Mouse (Mus musculus) heart, embryonic 14.5 days (tissue): ENCODE results near the gene BC051142. TPM values are rescaled to one million over a fixed set of nuclear protein-coding genes. Genes with fewer than 3 reads are reported as not detected.

ENCODE experiments used
- polyA plus RNA-seq: library from polyadenylated mRNA; unstranded; fragments of >200 nt; fragmentation: Nextera tagmentation; extraction: Ambion mirVana; gene quantifications from 2 replicates; pipeline ENCODE4 v1.2.1, GENCODE M21; 2014

BC051142 gene
- polyA plus RNA-seq, 1 experiment from 2014 or later = not detected

Other genes starting within 250 kb of the BC051142 start
- 0.38 and 0.62 TPM in 2 replicates for gene H2-DMb1, start 245.7 kb upstream of the BC051142 start, polyA plus RNA-seq
- 1.7 and 1.9 TPM in 2 replicates for gene Tap1, start 211.3 kb upstream of the BC051142 start, polyA plus RNA-seq
- 1.6 and 1.7 TPM in 2 replicates for gene Psmb9, start 211.1 kb upstream of the BC051142 start, polyA plus RNA-seq
- 4.4 and 4.6 TPM in 2 replicates for gene Psmb8, start 201.1 kb upstream of the BC051142 start, polyA plus RNA-seq
- gene Tap2, start 195.3 kb upstream of the BC051142 start, polyA plus RNA-seq = 2.1 and 2.8 TPM in 2 replicates
- gene H2-Ob, start 159.9 kb upstream of the BC051142 start, polyA plus RNA-seq = not detected in 2 replicates
- gene H2-Ab1, start 141.1 kb upstream of the BC051142 start, polyA plus RNA-seq = 7.0 and 10.0 TPM in 2 replicates
- 1.2 and 2.5 TPM in 2 replicates for gene H2-Aa, start 111.0 kb upstream of the BC051142 start, polyA plus RNA-seq
- gene H2-Eb1, start 93.0 kb upstream of the BC051142 start, polyA plus RNA-seq = 2.6 and 3.0 TPM in 2 replicates
- gene H2-Eb2, start 73.2 kb upstream of the BC051142 start, polyA plus RNA-seq = not detected in 2 replicates
- not detected in 2 replicates for gene Btnl2, start 44.0 kb upstream of the BC051142 start, polyA plus RNA-seq
- not detected in 2 replicates for gene Btnl1, start 21.7 kb upstream of the BC051142 start, polyA plus RNA-seq
- gene Btnl4, start 78.5 kb downstream of the BC051142 start, polyA plus RNA-seq = not detected in 2 replicates
- not detected in 2 replicates for gene Btnl6, start 118.5 kb downstream of the BC051142 start, polyA plus RNA-seq
- gene Notch4, start 165.4 kb downstream of the BC051142 start, polyA plus RNA-seq = 9.8 and 11.4 TPM in 2 replicates
- 6.1 and 7.5 TPM in 2 replicates for gene Gpsm3, start 191.0 kb downstream of the BC051142 start, polyA plus RNA-seq
- gene Pbx2, start 192.4 kb downstream of the BC051142 start, polyA plus RNA-seq = 5.4 and 7.9 TPM in 2 replicates
- 1.2 and 1.8 TPM in 2 replicates for gene Ager, start 199.0 kb downstream of the BC051142 start, polyA plus RNA-seq
- 87.0 and 90.9 TPM in 2 replicates for gene Rnf5, start 204.9 kb downstream of the BC051142 start, polyA plus RNA-seq
- gene Agpat1, start 205.4 kb downstream of the BC051142 start, polyA plus RNA-seq = 26.1 and 54.4 TPM in 2 replicates
- gene Egfl8, start 217.2 kb downstream of the BC051142 start, polyA plus RNA-seq = 0.46 and 0.55 TPM in 2 replicates
- 30.4 and 33.3 TPM in 2 replicates for gene Ppt2, start 229.7 kb downstream of the BC051142 start, polyA plus RNA-seq
- gene Prrt1, start 230.7 kb downstream of the BC051142 start, polyA plus RNA-seq = 0.27 and 0.39 TPM in 2 replicates
- 7.3 and 8.9 TPM in 2 replicates for gene Fkbpl, start 245.9 kb downstream of the BC051142 start, polyA plus RNA-seq
- 28.7 and 34.3 TPM in 2 replicates for gene Atf6b, start 248.3 kb downstream of the BC051142 start, polyA plus RNA-seq